Mouse (Mus musculus) retina, adult 2 months (tissue): ENCODE data around the gene Dgcr2.

ENCODE experiments used
- DNase-seq: peaks from one replicate; pipeline ENCODE4 v3.0.0-alpha.2; 2012; ENCODE audit warnings: low read depth, low spot score

Gene Dgcr2

DNA sequence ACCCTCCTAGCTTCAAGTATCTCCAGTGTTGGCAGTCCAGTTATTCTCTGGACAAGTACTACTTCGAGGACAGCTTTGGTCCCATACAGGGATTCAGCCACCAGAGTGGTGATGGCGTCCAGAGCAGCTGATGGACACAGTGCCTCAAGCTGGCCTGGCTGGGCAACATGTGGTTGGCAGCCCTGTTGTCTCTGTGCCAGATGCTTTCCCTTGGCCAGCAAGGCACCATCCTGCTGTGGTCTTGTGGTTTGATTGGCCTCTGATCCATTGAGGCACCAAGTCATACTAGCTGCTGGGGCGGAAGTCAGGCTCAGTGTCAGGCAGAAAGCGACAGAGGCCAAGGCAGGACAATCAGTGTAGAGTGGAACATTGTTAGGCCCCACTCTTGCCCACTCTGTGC, 89.2 kb downstream of the Dgcr2 start:
- no peak for DNase-seq

DNA sequence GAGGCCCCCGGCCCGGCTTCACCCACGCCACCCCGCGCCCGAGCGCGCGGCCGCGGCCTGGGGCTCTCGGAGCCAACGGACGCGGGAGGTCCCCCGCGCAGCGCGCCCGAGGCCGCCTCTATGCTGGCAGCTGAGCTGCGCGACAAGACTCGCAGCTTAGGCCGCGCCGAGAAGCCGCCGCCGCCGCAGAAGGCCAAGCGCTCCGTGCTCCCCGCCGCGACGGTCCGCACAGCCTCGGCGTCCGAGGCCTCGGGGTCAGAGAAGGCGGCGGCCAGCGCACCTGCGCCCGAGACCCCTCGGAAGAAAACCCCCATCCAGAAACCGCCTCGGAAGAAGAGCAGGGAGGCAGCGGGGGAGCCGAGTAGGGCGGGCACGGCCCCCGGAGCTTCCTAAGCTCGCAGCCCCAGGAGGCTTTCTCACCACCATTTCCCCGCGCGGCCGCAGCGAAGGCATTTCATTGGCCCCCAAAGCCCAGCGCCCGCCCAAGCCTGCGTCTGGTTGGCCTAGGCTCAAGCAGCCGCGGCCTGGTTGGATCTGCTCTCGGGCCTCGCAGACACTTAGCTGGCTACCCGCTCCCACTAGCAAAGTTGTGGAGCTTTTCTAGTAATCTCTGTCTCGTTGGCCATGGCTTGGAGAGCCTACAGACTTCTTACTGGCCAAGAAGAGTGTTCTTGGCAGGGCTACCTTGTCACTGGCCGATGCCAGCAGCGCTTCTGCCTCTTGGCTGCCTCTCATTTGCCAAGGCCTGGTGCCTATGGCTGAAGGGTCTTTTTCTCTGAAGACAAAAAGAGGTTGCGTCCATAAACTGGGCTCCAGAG, 91.0 kb downstream of the Dgcr2 start:
- peak; percentile 65 for DNase-seq

DNA sequence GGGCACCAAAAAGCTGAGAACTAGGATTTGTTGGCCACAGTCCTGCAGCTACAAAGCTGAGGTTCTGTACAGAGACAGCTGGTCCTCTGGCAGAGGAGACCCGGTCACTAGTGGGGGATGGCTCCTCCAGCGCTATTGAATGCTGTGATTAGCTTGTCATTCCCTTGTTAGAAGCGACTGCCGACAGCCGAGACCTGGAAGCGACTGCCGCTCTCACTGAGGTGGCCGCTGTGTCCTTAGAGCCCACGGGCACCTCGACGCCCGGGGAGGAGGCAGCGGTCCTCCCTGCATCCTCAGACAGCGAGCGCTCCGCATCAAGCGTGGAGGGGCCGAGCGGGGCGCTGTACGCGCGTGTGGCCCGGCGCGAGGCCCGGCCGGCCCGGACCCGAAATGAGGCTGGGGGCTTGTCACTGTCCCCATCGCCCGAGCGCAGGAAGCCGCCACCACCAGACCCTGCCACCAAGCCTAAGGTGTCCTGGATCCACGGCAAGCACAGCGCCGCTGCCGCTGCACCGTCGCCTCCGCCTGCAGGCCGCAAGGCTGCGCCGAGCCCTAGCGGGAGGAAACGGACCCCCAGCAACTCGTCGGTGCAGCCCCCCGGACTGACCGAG, 91.7 kb downstream of the Dgcr2 start:
- DNase-seq, result no peak

DNA sequence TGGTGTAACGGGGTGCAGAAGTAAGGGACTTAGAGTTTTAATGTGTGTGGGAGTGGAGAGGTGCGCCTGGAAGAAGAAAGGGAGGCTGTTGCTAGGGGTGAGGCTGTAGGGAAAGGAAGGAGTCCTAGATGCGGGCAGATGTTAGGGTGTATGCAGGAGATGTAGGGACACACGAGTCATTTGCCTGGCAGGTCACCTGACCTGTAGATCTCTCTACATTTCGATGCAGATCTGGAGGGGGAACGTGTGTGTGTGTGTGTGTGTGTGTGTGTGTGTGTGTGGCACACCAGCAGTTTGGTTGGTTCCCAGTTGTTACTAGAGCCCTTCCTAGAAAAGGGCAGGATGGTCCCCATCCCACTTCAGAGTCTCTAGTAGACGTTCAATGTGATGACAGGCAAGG, 93.4 kb downstream of the Dgcr2 start:
- DNase-seq, result no peak

DNA sequence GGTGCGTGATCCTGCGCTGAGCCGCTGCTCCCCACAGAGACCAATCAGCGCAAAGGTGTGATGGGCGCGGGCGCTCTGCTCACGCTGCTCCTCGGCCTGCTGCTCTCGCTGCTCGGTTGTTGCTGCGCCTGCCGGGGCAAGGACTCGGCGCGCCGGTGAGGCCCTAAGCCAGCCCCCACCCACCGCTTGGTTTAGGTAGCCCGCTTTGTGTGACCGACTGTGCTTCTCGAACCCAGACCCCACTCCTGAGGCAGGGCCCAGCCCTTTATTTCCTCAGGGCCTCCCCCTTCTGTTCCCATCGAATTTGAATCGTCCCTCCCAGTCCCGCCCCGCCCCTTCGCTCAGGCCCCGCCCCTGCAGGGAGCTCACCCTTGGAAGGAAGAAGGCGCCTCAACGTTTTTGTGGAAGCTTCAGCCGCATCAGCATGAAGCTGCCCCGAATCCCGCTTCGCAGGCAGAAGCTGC, 93.9 kb downstream of the Dgcr2 start:
- no peak for DNase-seq

DNA sequence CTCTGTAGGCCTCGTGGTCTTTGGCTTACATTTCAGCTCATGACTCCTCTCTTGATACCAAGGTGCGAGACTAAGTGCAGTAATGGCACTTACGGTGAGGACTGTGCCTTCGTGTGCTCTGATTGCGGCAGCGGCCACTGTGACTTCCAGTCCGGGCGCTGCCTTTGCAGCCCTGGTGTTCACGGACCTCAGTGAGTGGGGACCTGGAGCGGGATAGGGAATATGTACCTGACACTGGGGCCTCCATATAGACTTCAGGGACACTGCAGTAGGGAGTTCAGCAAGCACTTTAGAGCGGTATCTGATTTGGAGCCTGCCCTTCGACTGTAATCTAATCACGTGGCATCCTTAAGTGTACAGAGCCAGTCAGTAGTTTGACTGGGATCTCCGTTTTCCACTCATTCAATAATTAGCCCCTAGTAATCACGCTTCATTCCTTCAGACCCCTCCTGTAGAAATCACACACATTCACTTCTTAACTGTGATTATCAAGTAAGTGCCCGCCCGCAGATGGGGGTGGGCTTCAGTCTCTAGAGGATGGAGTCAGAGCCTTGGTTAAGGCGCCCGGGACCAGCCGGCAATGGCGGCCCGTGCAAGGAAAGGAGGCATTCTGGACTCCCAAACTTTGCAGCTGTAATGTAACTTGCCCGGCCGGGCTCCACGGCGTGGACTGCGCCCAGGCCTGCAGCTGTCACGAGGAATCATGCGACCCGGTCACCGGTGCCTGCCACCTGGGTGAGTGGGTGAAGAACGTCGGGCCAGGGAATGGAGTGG, 94.5 kb downstream of the Dgcr2 start:
- no peak for DNase-seq

DNA sequence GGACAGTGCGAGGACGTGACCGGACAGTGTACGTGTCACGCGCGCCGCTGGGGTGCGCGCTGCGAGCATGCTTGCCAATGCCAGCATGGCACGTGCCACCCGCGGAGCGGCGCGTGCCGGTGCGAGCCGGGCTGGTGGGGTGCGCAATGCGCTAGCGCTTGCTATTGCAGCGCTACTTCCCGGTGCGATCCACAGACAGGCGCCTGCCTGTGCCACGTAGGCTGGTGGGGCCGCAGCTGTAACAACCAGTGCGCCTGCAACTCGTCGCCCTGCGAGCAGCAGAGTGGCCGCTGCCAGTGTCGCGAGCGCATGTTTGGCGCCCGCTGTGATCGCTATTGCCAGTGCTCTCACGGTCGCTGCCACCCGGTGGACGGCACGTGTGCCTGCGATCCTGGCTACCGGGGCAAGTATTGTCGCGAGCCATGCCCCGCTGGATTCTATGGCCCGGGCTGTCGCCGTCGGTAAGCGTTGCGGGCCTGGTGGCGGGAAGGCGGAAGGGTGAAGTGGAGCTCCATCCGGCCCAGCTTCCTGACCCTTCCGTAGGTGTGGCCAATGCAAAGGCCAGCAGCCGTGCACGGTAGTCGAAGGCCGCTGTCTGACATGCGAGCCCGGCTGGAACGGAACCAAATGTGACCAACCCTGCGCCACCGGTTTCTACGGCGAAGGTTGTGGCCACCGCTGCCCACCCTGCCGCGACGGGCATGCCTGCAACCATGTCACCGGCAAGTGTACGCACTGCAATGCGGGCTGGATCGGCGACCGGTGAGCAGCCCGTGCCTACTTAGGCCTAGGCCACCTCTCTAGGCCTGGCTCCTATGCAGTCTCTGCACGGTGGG, 95.3 kb downstream of the Dgcr2 start:
- DNase-seq, result no peak

DNA sequence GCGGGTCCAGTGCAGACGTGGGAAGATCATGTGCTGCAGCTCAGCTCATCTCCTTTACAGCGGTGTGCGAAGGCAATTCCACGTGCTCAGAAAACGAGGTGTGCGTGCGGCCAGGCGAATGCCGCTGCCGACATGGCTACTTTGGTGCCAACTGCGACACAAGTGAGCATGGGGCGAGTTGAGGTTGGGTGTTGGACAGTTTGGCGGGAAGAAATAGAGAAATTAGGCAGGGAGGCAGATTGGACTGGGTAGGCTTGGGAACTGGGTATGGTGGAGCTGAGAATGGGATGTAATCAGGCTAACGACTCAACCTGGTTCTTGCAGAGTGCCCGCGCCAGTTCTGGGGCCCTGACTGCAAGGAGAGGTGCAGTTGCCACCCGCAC, 95.9 kb downstream of the Dgcr2 start:
- no peak for DNase-seq

DNA sequence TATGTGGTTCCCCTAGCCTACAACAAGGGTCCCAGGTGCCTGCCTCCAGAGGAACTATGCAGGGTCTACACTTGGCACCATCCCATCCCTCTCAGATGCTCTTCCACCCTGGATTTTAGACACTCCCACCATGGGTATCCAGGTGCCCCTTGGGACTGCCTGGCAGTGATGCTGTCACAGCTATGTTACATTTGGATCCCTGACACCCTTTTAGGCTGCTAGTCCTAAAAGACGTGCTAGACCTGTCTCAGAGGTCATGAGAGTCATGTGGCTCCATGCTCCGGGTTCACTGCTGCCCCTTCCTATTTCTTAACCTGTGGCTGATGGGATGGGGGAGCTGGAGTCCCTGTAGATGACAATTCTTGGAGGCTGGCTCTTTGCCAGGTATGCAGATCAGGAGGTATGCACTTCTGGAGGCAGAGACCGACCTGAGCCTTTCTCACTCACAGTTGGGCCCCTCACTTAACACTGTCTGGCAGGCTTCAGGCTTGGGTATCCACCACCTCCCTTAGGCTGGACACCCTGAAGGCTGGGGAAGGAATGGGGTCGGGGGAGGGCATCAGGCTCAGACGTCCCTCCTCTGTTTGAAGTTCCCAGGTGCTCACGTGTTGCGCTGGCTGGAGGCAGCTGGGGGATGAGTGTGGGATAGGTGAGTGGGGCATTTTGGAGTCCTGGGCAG, 96.4 kb downstream of the Dgcr2 start:
- no peak for DNase-seq

DNA sequence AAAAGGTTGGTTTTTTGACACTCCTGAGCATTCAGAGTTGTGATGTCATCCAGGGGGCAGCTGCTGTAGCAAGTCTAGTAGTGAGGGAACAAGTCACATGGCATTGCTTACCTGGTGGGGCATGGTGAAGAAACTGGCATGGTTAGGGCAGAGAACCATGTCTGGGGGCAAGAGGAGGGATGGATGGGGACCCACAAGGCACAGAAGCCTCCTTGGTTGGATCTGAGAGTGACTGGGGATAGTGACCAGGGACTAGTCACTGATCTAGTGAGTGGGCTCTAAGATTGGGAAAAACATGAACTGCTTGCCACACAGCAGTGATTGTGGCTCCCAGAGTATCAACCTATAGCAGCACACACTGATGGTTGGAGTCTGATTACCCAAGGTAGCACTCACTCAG, 98.8 kb downstream of the Dgcr2 start:
- DNase-seq, result no peak

DNA sequence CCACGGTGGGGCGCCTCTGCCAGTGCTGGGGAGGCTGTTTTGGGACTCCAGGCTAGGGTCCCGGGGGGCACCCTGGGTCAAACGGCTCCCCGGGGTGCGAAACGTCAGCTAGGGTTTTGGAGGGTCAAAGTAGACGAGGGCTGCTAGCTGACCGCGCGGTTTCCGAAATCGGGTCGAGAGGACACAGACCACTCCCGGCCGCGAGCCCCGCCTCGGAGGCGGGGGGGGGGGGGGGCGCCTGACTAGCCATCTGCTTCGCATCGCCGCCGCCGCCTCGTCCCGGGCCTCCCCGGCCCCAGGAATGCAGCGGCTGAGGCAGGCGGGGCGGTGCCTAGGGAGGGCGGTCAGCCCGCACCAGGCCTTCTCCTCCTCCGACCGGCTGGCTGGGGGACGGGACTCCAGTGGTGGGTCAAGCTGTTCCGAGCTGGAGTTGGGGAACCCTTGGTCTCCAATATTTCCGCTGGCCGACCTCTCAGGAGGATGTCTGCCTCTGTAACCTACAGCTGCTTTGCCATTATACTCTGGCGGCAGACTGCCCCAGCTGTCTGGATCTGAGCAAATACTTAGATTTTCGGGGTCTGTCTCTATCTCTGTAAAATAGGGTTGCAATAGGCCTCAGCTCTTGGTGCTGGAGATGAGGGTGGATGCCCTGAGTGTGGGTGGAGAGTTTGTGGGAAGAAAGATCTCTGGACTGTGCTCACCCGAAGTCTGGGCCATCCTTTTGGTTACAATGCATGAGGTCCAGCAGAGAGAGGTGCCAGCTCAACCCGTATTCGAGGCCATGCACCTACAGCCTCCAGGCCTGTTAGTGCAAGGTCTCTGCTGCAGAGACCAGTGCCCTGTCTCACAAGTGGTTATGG, 99.8 kb downstream of the Dgcr2 start:
- DNase-seq, result no peak

DNA sequence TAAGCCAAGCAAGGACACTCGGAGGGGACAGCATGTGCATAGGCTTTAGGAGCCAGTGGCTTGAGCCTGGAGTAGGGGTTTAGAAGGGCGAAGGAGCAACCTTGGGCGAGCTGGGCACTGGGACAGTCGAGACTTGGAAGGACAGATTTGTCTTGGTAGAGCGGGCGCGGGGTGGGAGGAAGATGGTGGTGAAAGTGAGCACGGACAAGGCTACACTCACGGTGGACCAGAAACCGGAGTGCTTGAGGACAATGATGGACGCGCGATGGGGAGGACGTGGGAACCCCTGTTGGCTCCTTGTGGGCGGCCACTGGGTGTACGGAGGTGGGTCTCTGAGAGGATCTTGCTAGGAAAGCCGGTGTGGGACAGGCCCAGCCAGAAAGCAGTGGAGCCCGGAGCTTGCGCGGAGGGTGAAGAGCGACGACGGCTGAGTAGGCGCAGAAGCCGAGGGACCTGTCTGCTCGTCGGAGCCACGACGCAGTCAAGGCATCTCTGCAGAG, 100.5 kb downstream of the Dgcr2 start:
- no peak for DNase-seq

DNA sequence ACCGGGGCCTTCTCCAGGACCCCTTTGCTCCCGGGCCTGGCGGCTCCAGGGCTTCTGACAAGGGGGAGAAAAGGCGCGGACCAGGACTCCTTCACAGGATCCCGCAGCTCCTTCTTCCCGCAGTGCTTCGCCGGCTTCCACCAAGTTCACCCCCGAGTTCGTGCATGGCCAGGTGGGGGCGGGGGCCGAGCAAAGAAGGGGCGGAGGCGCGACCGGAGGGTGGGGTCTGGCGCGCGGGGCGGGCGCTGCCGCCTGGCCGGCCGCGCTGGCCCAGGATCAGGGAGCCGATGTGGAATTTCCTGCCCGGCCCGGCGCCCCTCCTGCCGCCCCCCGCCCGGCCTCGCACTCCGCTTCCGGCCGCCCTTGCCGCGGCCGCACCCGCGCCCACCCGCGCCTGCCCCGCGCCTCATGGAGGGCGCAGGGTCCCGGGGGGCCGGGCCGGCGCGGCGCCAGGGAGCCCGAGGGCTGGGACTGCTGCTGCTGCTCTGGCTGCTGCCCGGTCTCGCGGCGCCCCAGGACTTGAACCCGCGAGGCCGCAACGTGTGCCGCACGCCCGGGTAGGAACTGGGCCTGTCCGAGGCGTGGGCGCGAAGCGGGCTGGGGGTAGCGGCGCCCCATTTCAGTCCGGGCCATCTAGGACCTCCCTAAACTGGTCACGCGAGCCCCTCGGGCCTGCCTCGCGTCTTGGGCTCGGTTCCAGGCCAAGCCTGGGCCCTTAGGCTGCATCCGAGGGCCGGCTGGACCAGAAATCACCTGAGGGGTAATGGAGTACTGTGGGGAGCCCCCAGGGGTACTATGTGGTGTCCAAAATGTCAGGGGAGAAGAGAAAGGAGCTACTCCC, 101.2 kb downstream of the Dgcr2 start, which contains the start of gene Scarf2:
Scarf2 (plus strand) TSS at position 312 of the 841 bp plus-strand sequence.
- no peak for DNase-seq

DNA sequence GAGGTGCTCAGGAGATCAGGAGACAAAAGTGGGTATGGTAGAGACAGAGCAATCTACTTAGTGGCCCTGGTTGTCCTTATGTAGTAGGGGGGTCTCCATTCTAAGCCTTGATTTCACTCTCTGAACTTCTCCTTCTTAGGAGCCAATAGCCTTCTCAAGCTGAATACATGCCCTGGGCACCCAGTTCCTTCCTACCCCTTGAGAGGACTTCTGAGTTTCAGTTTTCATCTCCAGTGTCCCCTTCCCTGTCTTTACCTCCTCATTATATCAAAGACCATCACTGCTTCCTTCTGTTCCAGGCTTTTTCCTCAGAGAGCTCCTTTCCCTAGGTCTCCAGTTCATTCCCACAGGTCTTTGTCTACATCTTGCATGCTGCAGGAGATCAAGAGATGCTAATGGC, 101.8 kb downstream of the Dgcr2 start:
- no peak for DNase-seq

DNA sequence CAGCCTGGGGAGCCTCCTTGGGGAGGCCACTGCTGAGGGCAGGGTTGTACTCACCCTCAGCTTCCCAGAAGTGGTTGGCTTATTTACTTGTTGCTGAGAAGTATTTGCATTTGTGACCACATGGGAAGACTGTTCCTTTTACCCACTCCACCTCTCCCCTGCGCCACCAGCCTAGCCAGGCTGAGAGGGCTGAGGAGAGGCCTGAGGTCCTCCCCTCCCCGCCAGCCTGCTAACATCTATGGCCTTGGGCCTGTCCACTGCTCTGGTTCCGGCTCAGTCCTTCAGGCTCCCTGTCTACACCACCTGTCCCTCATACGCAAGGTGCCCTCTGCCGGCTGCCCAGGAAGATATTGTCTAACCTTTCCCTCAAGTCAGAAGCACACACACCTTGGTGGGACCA, 102.7 kb downstream of the Dgcr2 start:
- DNase-seq, result no peak

DNA sequence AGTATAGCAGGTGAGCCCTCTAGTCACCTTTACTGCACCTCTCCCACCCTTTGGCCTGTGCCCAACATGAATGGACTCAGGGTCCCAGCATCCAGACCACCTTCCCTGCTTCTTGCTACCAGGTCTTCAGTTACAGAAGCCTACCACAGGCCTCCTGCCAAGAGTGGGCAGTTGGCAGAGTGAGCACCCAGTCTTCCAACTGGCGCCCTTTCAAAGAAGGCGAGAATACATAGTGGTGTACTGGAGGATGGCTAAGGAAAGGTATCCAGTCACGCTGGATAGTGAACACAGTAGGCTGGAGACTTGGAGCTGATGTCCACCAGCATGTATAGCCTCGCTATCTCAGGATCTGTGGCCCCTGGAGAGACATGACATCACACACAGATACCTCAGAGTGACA, 104.3 kb downstream of the Dgcr2 start:
- no peak for DNase-seq

DNA sequence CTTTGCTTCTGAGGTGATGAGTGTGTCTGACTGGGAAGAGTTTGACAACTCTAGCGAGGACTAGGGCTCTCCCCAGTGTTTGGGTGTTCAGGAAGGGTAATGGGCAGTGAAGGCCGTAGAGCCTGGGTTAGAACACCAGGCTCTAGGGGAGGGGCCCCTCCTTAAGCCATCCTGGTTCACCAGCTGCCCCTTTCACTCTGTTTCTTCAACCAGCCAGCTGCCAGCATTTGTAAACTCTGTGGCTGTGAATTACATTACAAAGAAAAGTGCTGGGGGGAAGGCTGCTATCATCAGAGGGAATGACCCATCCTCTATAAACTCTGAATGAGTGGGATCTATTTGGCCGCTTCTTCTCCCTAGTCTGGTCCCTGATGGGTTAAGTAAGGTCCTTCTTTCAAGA, 105.6 kb downstream of the Dgcr2 start:
- DNase-seq, result no peak
